Mouse (Mus musculus): ENCODE results near the gene Gm21987. TPM values are rescaled to one million over a fixed set of nuclear protein-coding genes. Genes with fewer than 3 reads are reported as not detected.

Gene Gm21987
- polyA plus RNA-seq, 1 experiment from 2014 or later = not detected

DNA sequence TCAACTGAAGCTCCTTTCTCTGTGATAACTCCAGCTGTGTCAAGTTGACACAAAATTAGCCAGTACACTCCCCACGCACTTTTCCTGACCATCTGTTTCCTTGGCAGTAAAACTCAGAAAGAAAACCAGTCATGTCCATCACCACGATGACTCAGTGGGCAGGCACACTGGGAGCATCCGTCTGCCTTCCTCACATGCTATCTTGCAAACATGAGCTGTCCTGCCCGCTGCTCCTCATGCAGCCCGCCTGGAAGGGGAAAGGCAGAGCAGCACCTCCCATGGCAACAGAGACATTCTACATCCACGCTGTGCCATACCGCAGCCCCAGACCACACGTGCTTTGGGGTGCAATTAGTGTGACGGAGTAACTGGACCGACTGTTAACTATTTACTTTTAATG is 21.5 kb downstream of the Gm21987 start:
- WGBS = 78% methylated on average over 10 of the region's 10 CpGs
- DNase-seq (ENCODE audit: low spot score) = no peak
- Histone ChIP-seq H3K36me3 (no peaks in the 10 kb centered on the region), H3K9me3 (no peaks in the 10 kb centered on the region), H3K4me3 (no peak overlapping the region), H3K27me3 (ENCODE audit: insufficient read depth, poor library complexity, severe bottlenecking) (no peaks in the 10 kb centered on the region), H3K4me1 (replicated peaks) (peaks cover 15% of the 10 kb centered on the region), H3K27ac (no peak overlapping the region)

DNA sequence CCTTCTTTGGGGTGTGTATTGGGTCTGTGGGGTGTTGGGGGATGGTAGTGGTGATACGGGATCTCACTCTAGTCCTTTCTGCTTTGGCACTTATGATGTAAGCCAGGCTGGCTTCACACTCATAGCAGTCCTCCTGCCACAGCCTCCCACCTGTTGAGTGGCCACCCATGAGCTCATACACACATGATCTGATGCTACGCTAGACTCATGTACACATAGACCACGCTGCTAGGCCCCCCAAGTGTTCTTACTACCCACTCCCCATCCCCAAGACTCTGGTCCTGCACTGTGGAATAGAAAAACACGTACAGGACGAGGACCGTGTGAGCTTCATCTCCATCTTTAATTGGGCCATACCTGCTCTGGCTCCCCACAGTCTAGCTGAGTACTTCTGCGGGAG is 22.2 kb downstream of the Gm21987 start:
- peaks cover 19% of the 10 kb centered on the region for H3K4me1 ChIP-seq (replicated peaks)
- no peaks in the 10 kb centered on the region for H3K9me3 ChIP-seq
- H3K27me3 ChIP-seq (ENCODE audit: insufficient read depth, poor library complexity, severe bottlenecking) = no peaks in the 10 kb centered on the region
- no peak overlapping the region for H3K4me3 ChIP-seq
- WGBS = 87% methylated on average over 7 of the region's 7 CpGs
- H3K27ac ChIP-seq = no peak overlapping the region
- DNase-seq (ENCODE audit: low spot score) = no peak
- no peaks in the 10 kb centered on the region for H3K36me3 ChIP-seq

DNA sequence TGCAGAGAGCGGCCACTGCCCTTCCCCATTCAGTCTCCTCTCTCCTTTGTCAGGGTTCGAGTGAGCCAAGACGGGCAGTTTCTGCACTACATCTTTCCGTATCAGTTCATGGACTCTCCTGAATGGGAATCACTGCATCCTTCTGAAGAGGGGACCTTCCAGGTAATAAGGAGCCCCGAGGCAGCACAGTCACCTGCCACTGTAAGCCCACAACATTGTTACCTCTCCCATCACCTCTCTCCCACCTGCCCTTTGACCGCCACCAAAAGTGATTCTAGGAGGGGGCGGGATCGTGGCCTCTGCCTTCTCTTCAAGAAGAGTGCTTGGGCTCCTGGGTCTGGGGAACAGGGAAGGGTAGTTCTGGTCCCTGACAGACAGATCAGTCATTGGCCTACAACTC is 22.6 kb downstream of the Gm21987 start:
- 88% methylated on average over 8 of the region's 8 CpGs for WGBS
- no peaks in the 10 kb centered on the region for H3K27me3 ChIP-seq (ENCODE audit: insufficient read depth, poor library complexity, severe bottlenecking)
- no peak overlapping the region for H3K4me3 ChIP-seq
- no peaks in the 10 kb centered on the region for H3K36me3 ChIP-seq
- no peaks in the 10 kb centered on the region for H3K9me3 ChIP-seq
- H3K27ac ChIP-seq = no peak overlapping the region
- peaks cover 19% of the 10 kb centered on the region for H3K4me1 ChIP-seq (replicated peaks)
- DNase-seq (ENCODE audit: low spot score) = no peak

DNA sequence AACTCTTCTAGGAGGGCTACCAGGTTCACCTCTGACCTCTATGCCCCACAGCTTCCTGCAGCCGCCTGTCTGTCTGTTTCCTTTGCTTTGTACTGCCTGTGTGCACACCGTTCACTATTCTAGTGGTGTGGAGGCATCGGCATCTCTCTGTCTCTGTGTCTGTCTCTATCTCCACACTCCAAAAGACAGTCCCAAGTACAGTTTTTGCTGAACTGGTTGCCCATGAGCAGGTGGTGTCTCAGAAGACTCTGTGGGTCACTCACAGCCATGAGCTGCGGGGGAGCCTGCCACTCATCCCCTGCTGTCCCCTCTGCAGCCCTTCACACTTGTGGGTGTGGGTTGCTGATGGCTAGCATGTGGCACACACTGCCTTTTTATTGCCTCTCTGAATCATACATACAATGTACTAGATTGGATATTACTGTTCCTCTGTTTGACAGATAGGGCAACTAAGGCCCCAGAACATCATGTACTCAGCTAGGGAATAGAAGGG is 23.2 kb downstream of the Gm21987 start:
- no peak overlapping the region for H3K27ac ChIP-seq
- 79% methylated on average over 4 of the region's 4 CpGs for WGBS
- no peak for DNase-seq (ENCODE audit: low spot score)

DNA sequence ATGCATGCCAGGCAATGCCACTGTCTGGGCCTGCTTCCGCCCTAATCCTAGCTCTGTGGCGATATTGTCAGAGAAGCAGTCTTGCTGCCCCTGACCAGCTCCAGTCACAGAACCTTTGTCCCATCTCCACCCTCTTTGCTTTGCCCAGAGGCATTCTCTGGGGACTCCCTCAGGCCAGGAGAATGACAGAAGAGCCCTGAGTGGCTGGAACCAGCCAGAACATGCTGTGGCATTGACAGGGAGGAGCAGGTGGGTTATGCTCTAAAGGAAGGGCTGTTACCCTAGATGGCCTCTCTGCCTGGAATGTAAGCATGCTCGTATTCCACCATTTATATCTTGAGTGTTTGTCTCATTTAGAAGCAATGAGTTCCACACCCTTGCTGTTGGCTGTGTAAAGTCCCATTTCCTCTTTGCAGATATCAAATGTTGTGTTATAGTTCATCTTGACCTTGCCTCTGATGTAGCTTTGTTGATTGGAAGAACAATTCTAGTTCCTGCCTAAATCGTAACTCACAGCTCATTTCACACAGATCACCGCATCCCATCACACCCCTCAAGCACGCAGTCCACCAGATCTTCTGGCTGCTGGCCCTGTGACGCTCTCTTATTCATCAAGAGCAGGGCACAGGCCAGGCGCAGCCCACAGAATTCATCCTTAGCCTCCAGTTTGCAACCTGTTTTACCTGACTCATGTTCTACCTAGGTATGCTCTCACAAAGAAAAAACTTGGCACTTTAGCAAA is 24.0 kb downstream of the Gm21987 start:
- Histone ChIP-seq H3K4me1 (replicated peaks) (peaks cover 19% of the 10 kb centered on the region), H3K27me3 (ENCODE audit: insufficient read depth, poor library complexity, severe bottlenecking) (no peaks in the 10 kb centered on the region), H3K4me3 (no peak overlapping the region), H3K27ac (peak overlapping the region; percentile 29; the same call in 1 of the 2 replicates), H3K9me3 (no peaks in the 10 kb centered on the region), H3K36me3 (no peaks in the 10 kb centered on the region)
- DNase-seq (ENCODE audit: low spot score) = no peak
- 90% methylated on average over 8 of the region's 8 CpGs for WGBS

More for the DNA sequence above, 23.2 kb downstream of the Gm21987 start:
- Histone ChIP-seq H3K36me3 (no peaks in the 10 kb centered on the region), H3K4me3 (no peak overlapping the region), H3K27me3 (ENCODE audit: insufficient read depth, poor library complexity, severe bottlenecking) (no peaks in the 10 kb centered on the region), H3K9me3 (no peaks in the 10 kb centered on the region), H3K4me1 (replicated peaks) (peaks cover 19% of the 10 kb centered on the region)

GRCm38 (mm10) chr16:38371705-38372296 is 25.0 kb downstream of the Gm21987 start:
- Histone ChIP-seq H3K27ac (peak overlapping the region; percentile 35; the same call in 1 of the 2 replicates), H3K4me3 (no peak overlapping the region), H3K9me3 (no peaks in the 10 kb centered on the region), H3K36me3 (no peaks in the 10 kb centered on the region), H3K4me1 (replicated peaks) (peaks cover 29% of the 10 kb centered on the region), H3K27me3 (ENCODE audit: insufficient read depth, poor library complexity, severe bottlenecking) (no peaks in the 10 kb centered on the region)
- DNase-seq (ENCODE audit: low spot score) = no peak
- 89% methylated on average over 15 of the region's 15 CpGs for WGBS

DNA sequence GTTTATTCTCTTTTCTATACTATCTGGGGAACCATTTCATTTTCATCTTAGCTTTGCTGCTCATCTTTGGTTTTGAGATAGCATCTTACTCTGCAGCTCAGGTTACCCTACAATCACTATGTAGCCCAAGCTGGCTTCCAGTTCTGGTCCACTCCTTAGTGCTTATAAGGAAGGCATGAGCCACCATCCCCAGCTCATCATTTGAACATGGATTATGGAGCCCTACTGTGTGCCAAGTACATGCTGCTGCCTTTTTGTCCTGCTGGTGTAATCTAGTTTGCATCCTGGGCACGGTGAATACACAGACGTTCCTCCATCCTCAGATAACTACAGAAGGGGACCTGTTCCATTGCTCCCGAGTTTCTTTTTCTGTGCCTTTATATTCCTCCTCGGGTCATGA is 26.0 kb downstream of the Gm21987 start:
- H3K9me3 ChIP-seq = no peaks in the 10 kb centered on the region
- no peaks in the 10 kb centered on the region for H3K27me3 ChIP-seq (ENCODE audit: insufficient read depth, poor library complexity, severe bottlenecking)
- no peak for DNase-seq (ENCODE audit: low spot score)
- H3K36me3 ChIP-seq = no peaks in the 10 kb centered on the region
- H3K4me1 ChIP-seq (replicated peaks) = peaks cover 32% of the 10 kb centered on the region
- WGBS = 87% methylated on average over 4 of the region's 4 CpGs
- no peak overlapping the region for H3K27ac ChIP-seq
- H3K4me3 ChIP-seq = no peak overlapping the region

DNA sequence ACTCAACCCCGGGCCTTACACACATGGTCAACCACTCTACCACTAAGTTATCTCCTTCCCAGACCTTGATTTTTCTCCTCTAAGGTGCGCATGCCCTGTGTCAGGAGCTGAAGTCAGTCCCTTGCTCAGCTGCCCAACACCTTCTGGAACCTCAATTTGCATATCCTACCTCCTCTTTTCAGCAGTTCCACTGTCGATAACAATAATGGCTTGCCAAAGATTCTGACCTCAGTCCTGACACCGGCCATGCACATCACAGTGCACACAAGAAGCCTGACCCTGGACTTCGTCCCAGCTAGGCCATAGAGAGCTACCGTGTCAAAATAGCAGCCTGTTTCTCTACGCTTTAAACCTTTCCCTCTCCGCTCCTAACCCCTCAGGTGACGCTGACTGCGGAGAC is 26.6 kb downstream of the Gm21987 start:
- Histone ChIP-seq H3K27me3 (ENCODE audit: insufficient read depth, poor library complexity, severe bottlenecking) (no peaks in the 10 kb centered on the region), H3K4me3 (no peak overlapping the region), H3K9me3 (no peaks in the 10 kb centered on the region), H3K27ac (no peak overlapping the region), H3K4me1 (replicated peaks) (peaks cover 32% of the 10 kb centered on the region), H3K36me3 (no peaks in the 10 kb centered on the region)
- DNase-seq (ENCODE audit: low spot score) = no peak
- WGBS = 81% methylated on average over 10 of the region's 10 CpGs

GRCm38 (mm10) chr16:38373941-38374340 is 27.1 kb downstream of the Gm21987 start:
- Histone ChIP-seq H3K9me3 (no peaks in the 10 kb centered on the region), H3K4me3 (peak overlapping the region; percentile 29), H3K27me3 (ENCODE audit: insufficient read depth, poor library complexity, severe bottlenecking) (no peaks in the 10 kb centered on the region), H3K36me3 (no peaks in the 10 kb centered on the region), H3K27ac (no peak overlapping the region), H3K4me1 (replicated peaks) (peaks cover 32% of the 10 kb centered on the region)
- 83% methylated on average over 16 of the region's 16 CpGs for WGBS
- no peak for DNase-seq (ENCODE audit: low spot score)

GRCm38 (mm10) chr16:38374379-38375140 is 27.7 kb downstream of the Gm21987 start:
- Histone ChIP-seq H3K4me3 (peak overlapping the region; percentile 29; the same call in 1 of the 2 replicates), H3K27ac (no peak overlapping the region), H3K27me3 (ENCODE audit: insufficient read depth, poor library complexity, severe bottlenecking) (no peaks in the 10 kb centered on the region), H3K36me3 (no peaks in the 10 kb centered on the region), H3K9me3 (no peaks in the 10 kb centered on the region), H3K4me1 (replicated peaks) (peaks cover 32% of the 10 kb centered on the region)
- WGBS = 81% methylated on average over 10 of the region's 10 CpGs
- no peak for DNase-seq (ENCODE audit: low spot score)

- H3K4me3 ChIP-seq = no peak overlapping the region
- WGBS = 85% methylated on average over 7 of the region's 7 CpGs
- H3K4me1 ChIP-seq (replicated peaks) = peaks cover 25% of the 10 kb centered on the region
- H3K27ac ChIP-seq = no peak overlapping the region
- H3K9me3 ChIP-seq = no peaks in the 10 kb centered on the region
- no peaks in the 10 kb centered on the region for H3K27me3 ChIP-seq (ENCODE audit: insufficient read depth, poor library complexity, severe bottlenecking)
- no peak for DNase-seq (ENCODE audit: low spot score)
- no peaks in the 10 kb centered on the region for H3K36me3 ChIP-seq
These were observed 28.3 kb downstream of the Gm21987 start for GRCm38 (mm10) chr16:38375182-38375581.

GRCm38 (mm10) chr16:38376163-38376840 is 29.5 kb downstream of the Gm21987 start:
- DNase-seq (ENCODE audit: low spot score) = peak; percentile 68
- H3K36me3 ChIP-seq = no peaks in the 10 kb centered on the region
- H3K4me3 ChIP-seq = peak overlapping the region; percentile 41
- H3K9me3 ChIP-seq = no peaks in the 10 kb centered on the region
- H3K4me1 ChIP-seq (replicated peaks) = peaks cover 19% of the 10 kb centered on the region
- 36% methylated on average over 17 of the region's 17 CpGs for WGBS
- peak overlapping the region; percentile 84 for H3K27ac ChIP-seq
- H3K27me3 ChIP-seq (ENCODE audit: insufficient read depth, poor library complexity, severe bottlenecking) = no peaks in the 10 kb centered on the region
